9 mouse cellular contexts compared by ENCODE assay signal in the genomic region with DNA sequence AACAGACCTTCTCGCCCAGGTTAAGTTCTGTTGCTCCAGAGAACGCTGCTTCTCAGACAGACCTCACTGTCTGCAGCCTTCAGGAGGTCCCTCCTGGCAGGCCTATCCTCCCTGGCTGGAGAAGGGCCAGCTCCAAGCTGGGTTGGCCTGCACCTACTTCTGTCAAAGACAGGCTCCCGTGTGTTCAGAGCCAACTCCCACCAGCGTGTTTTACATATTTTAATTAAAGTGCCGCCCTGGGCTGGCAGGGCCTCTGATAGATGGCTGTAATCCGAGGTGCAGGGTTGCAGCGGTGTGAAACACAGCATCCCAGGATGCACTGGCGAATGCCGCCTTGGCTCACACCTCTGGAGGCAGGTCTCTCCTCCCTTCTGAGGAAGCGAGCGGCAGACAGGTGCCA. TPM values are rescaled to one million over a fixed set of nuclear protein-coding genes. Genes with fewer than 3 reads are reported as not detected.
DNase-seq lines count a peak whose midpoint lies in the region; ATAC-seq lines count a peak whose summit lies in the region.
"Had no signal": no experiment of that assay in that cellular context is flagged by ENCODE, and none has a peak within 500 bp of the region (broad histone marks: within the 10 kb centered on the region; RNA-seq: fewer than 3 reads in every experiment).

No protein-coding gene starts in this region.

- WGBS in forebrain, embryonic 12.5 days: 37% methylated on average over 11 of the region's 11 CpGs
- 37% methylated on average over 11 of the region's 11 CpGs for WGBS in midbrain, embryonic 13.5 days

- peak; percentile 48 to 61 for DNase-seq in kidney, postnatal 4 days
- DNase-seq in kidney, adult 18-20 months: no peak
- peak; percentile 33 for DNase-seq in cerebellum, adult 9-10 months
- no peak for DNase-seq in frontal cortex, postnatal 10 days (ENCODE audit: low spot score in 2 of 2)
- no peak for DNase-seq in kidney, adult 11 months
- DNase-seq: retina, postnatal 1 day had no signal

- H3K4me1 ChIP-seq in forebrain, embryonic 12.5 days: peaks cover 24% of the 10 kb centered on the region
- H3K4me1 ChIP-seq in midbrain, embryonic 13.5 days (replicated peaks): peaks cover 33% of the 10 kb centered on the region

- H3K36me3 ChIP-seq in forebrain, embryonic 12.5 days (replicated peaks): no peaks in the 10 kb centered on the region
- no peaks in the 10 kb centered on the region for H3K36me3 ChIP-seq in midbrain, embryonic 13.5 days

- ATAC-seq in forebrain, embryonic 12.5 days (ENCODE audit: low FRiP score): 0 out of 2 replicates have a peak, but pooled peaks have one; percentile 9
- 0 out of 2 replicates have a peak, but pooled peaks have one; percentile 17 for ATAC-seq in midbrain, embryonic 13.5 days

- H3K4me2 ChIP-seq in forebrain, embryonic 12.5 days: 0 out of 2 replicates have a peak overlapping the region, but pooled peaks have one; percentile 8
- no peak overlapping the region for H3K4me2 ChIP-seq in midbrain, embryonic 13.5 days (replicated peaks)

- no peaks in the 10 kb centered on the region for H3K9me3 ChIP-seq in forebrain, embryonic 12.5 days
- no peaks in the 10 kb centered on the region for H3K9me3 ChIP-seq in midbrain, embryonic 13.5 days

- H3K27me3 ChIP-seq in forebrain, embryonic 12.5 days: peaks cover 5% of the 10 kb centered on the region; the same call in 1 of the 2 replicates
- no peaks in the 10 kb centered on the region for H3K27me3 ChIP-seq in midbrain, embryonic 13.5 days

- no peak overlapping the region for H3K4me3 ChIP-seq in forebrain, embryonic 12.5 days (replicated peaks)
- no peak overlapping the region for H3K4me3 ChIP-seq in midbrain, embryonic 13.5 days (replicated peaks)

- H3K9ac ChIP-seq in forebrain, embryonic 12.5 days: peak overlapping the region; percentile 33; the same call in 1 of the 2 replicates
- H3K9ac ChIP-seq in midbrain, embryonic 13.5 days (replicated peaks): 0 out of 2 replicates have a peak overlapping the region, but pooled peaks have one; percentile 30

- peak overlapping the region; percentile 56 for H3K27ac ChIP-seq in forebrain, embryonic 12.5 days
- peak overlapping the region; percentile 59; the same call in 1 of the 2 replicates for H3K27ac ChIP-seq in midbrain, embryonic 13.5 days
- H3K27ac ChIP-seq: kidney, postnatal 0 days had no signal

RNA-seq across cellular contexts. Expression of a gene that starts 5.5 kb away (rescaled TPM):
- 0.38 and 0.42 TPM in 2 replicates for polyA plus RNA-seq in forebrain, embryonic 12.5 days (2016; fragmentation: Nextera tagmentation; extraction: Ambion mirVana)
- 0.82 and 1.6 TPM in 2 replicates for polyA plus RNA-seq in midbrain, embryonic 13.5 days (2015; fragmentation: Nextera tagmentation; extraction: Ambion mirVana)

Comparison
In these comparisons a context has a peak if more than half of its experiments do, and no peak if none do; other contexts are left out.
1. DNase-seq: peak in kidney, postnatal 4 days (2 of 2) and cerebellum, adult 9-10 months (single experiment); none in kidney, adult 18-20 months (single experiment), frontal cortex, postnatal 10 days (0 of 2) and kidney, adult 11 months (single experiment).